Mouse (Mus musculus) midbrain, embryonic 11.5 days (tissue): ENCODE measurements around the gene Rif1. TPM values are rescaled to one million over a fixed set of nuclear protein-coding genes. Genes with fewer than 3 reads are reported as not detected.
A peak's percentile ranks its signal among the peaks of the same experiment; 100 is the strongest.

Source experiments
- ATAC-seq: fragments of 200-750 bp; cut with Nextera tagmentation; 2 replicates; pipeline ENCODE4 v1.8.0; 2017; ENCODE audit warnings: moderate TSS enrichment, moderate library complexity; ENCODE audit not compliant: low FRiP score
- DNase-seq: peaks from one replicate; pipeline ENCODE4 v3.0.0; 2015; ENCODE audit warnings: low spot score; ENCODE audit errors: missing footprints
- H3K27ac ChIP-seq: fragments of 300-500 bp; sonication (generic); 2 replicates; pipeline ENCODE4 v1.5.1; 2014; ENCODE audit warnings: low read depth, low read length
- H3K27me3 ChIP-seq: fragments of 300-500 bp; sonication (generic); 2 replicates; pipeline ENCODE4 v1.6.1; 2014; ENCODE audit warnings: mild to moderate bottlenecking, low read length, moderate library complexity, mixed read lengths; ENCODE audit not compliant: control insufficient read depth, insufficient read depth
- H3K36me3 ChIP-seq: fragments of 300-500 bp; sonication (generic); 2 replicates; pipeline ENCODE4 v1.6.1; 2014; ENCODE audit warnings: mild to moderate bottlenecking, low read length, moderate library complexity, mixed read lengths; ENCODE audit not compliant: control insufficient read depth, insufficient read depth
- H3K4me1 ChIP-seq: fragments of 300-500 bp; sonication (generic); 2 replicates; pipeline ENCODE4 v1.6.1; 2014; ENCODE audit warnings: low read length; ENCODE audit not compliant: control insufficient read depth, insufficient read depth
- H3K4me2 ChIP-seq: fragments of 300-500 bp; sonication (generic); 2 replicates; pipeline ENCODE4 v1.6.1; 2014; ENCODE audit warnings: mild to moderate bottlenecking, moderate library complexity
- H3K4me3 ChIP-seq: fragments of 300-500 bp; sonication (generic); 2 replicates; pipeline ENCODE4 v1.5.1; 2014; ENCODE audit warnings: low read depth, low read length
- H3K9ac ChIP-seq: fragments of 300-500 bp; sonication (generic); 2 replicates; pipeline ENCODE4 v1.6.1; 2014; ENCODE audit warnings: low read length
- H3K9me3 ChIP-seq: fragments of 300-500 bp; sonication (generic); 2 replicates; pipeline ENCODE4 v1.6.1; 2016; ENCODE audit warnings: low read length; ENCODE audit not compliant: control insufficient read depth
- WGBS: fragments of 180-500 bp; shearing (Covaris S2); extraction: QIAGEN DNeasy Blood & Tissue Kit; methylation state at CpG from one replicate; pipeline ENCODE4 v1.1.7; 2014; 5-methylcytosine and 5-hydroxymethylcytosine counted together
- polyA plus RNA-seq: library from polyadenylated mRNA; unstranded; fragments of >200 nt; fragmentation: Nextera tagmentation; extraction: Ambion mirVana; gene quantifications from 2 replicates; pipeline ENCODE4 v1.2.1, GENCODE M21; 2014

The Rif1 gene
- polyA plus RNA-seq, 1 experiment from 2014 or later: 51.2 TPM

DNA sequence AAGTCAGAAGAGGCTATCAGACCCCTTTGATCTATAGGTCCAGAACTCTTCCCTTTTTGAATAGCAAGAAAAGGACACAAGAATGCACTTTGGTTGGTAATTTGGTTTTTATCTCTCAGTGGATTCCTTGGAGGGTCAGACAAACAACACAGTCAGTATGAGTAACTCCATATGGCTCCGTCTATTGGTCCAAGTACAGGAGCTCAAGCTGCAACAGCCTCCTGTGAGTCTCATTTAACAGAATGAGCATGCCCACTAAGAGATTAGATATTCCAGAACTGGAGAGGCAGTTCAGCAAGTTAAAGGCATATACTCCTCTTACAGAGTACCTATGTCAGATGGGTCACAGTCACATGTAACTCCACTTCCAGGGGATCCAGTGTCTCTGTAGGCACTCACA is 15.5 kb upstream of the Rif1 start:
- no peak for ATAC-seq
- WGBS: 76% methylated on average over 1 of the region's 1 CpGs
- DNase-seq: peak; percentile 60

DNA sequence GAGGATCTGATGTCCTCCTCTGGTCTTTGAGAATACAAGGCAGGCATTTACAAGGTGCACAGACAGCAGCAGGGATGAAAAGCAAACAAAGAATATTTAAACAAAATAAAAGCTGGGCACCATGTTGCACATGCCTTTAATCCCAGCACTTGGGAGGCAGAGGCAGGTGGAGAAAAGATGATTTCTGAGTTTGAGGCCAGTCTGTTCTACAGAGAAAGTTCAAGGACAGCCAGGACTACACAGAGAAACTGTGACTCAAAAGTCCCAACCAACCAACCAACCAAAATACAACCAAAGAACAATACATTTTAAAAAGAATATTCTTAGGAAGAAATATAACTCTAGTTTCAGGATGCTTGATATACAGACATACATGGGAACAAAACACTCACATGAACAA is 15.0 kb upstream of the Rif1 start:
- no peaks in the 10 kb centered on the region for H3K36me3 ChIP-seq
- H3K4me1 ChIP-seq: peaks cover 3% of the 10 kb centered on the region
- ATAC-seq (no peak), DNase-seq (peak; percentile 73)
- no peak overlapping the region for H3K4me3 ChIP-seq
- H3K9me3 ChIP-seq: no peaks in the 10 kb centered on the region
- no peak overlapping the region for H3K9ac ChIP-seq
- H3K27me3 ChIP-seq: no peaks in the 10 kb centered on the region
- H3K4me2 ChIP-seq: no peak overlapping the region
- H3K27ac ChIP-seq: no peak overlapping the region

More for the DNA sequence above, 15.5 kb upstream of the Rif1 start:
- H3K4me1 ChIP-seq: peaks cover 3% of the 10 kb centered on the region
- no peaks in the 10 kb centered on the region for H3K27me3 ChIP-seq
- H3K9me3 ChIP-seq: no peaks in the 10 kb centered on the region
- H3K9ac ChIP-seq: no peak overlapping the region
- no peak overlapping the region for H3K27ac ChIP-seq
- H3K4me3 ChIP-seq: no peak overlapping the region
- H3K36me3 ChIP-seq: no peaks in the 10 kb centered on the region
- no peak overlapping the region for H3K4me2 ChIP-seq

DNA sequence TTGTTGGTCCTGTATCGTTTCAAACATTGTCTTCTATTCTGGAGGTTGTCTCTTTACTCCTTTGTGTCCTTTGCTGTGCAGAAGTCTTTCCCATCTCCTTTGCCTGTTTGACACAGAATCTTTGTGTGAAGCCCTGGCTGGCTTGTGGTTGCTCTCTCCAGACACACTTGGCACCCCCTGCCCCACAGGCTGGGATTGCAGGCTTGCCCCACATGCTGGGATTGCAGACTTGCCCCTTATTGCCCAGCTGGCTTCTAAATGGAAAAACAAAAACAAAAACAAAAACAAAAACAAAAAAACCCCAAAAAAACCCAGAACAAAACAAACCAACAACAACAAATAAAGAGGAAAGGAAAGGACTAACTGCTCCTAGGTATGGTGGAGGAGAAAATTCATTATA is 4.0 kb upstream of the Rif1 start:
- Histone ChIP-seq H3K4me2 (no peak overlapping the region), H3K27ac (no peak overlapping the region), H3K36me3 (no peaks in the 10 kb centered on the region), H3K4me3 (no peak overlapping the region), H3K9me3 (no peaks in the 10 kb centered on the region), H3K27me3 (no peaks in the 10 kb centered on the region), H3K4me1 (peaks cover 4% of the 10 kb centered on the region; the same call in 1 of the 2 replicates), H3K9ac (no peak overlapping the region)
- DNase-seq: peak; percentile 53
- 68% methylated on average over 1 of the region's 1 CpGs for WGBS
- ATAC-seq: no peak

DNA sequence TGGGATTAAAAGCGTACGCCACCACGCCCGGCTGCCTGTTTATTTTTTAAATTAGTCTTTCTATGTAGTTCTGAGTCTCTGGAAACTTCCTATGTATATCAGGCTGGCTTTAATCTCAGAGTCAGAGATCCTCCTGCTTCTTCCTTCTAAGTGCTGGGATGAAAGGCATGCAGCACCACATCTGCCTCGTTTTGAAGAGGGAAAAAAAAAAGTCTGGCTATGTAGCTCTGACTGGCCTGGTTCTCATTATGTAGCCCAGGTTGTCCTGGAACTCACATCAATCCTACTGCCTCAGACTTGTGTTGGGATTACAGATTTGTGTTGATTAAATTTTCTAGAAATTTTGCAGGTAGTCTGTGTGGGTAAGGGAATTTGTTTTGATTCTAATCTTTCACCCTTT is 1.8 kb upstream of the Rif1 start:
- ATAC-seq (no peak), DNase-seq (peak; percentile 81)
- Histone ChIP-seq H3K4me1 (peaks cover 4% of the 10 kb centered on the region; the same call in 1 of the 2 replicates), H3K4me3 (no peak overlapping the region), H3K27ac (no peak overlapping the region), H3K9me3 (no peaks in the 10 kb centered on the region), H3K9ac (no peak overlapping the region), H3K27me3 (no peaks in the 10 kb centered on the region), H3K36me3 (0 out of 2 replicates have a peak, but pooled peaks cover 5% of the 10 kb centered on the region), H3K4me2 (no peak overlapping the region)
- WGBS: 86% methylated on average over 5 of the region's 5 CpGs

DNA sequence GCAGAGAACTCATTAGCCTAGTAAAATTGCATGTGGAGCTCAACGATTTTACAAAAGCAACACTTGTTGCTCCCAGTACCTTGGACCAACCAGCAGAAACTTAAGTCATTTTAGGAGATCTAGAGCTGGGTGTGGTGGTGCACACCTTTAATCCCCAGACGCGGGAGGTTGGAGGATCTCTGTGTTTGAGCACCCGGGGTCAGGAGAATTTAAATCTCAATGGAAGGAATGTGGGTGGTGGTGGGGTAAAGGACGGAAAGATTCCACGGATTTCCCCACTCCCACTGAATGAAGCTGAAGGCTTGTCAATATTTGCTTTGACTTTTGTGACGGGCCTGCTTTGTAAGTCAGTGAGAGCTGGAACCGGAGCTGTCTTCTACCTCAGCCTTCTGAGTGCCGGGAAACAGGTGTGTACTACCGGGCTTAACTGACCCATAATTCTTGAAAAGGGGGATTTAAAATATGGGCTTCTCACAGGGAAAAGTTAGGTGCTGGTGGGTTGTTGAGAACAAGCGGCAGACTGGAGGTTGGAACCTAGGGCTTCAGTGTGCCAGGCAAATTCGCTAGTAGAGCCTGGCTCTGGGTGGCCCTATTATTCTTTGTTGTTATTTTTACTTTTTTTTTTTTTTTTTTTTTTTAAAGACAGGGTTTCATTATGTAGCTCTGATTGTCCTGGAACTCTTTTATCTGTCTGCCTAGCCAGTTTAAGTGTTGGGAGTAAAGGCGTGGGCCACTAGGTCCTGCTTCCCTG is 1.2 kb upstream of the Rif1 start:
- Histone ChIP-seq H3K9ac (peak overlapping the region; percentile 97; the same call in 1 of the 2 replicates), H3K4me1 (peaks cover 4% of the 10 kb centered on the region; the same call in 1 of the 2 replicates), H3K4me3 (peak overlapping the region; percentile 100; the same call in 1 of the 2 replicates), H3K27me3 (no peaks in the 10 kb centered on the region), H3K4me2 (peak overlapping the region; percentile 54), H3K9me3 (no peaks in the 10 kb centered on the region), H3K27ac (no peak overlapping the region), H3K36me3 (0 out of 2 replicates have a peak, but pooled peaks cover 5% of the 10 kb centered on the region)
- 14% methylated on average over 13 of the region's 13 CpGs for WGBS
- DNase-seq (peak; percentile 86), ATAC-seq (no peak)

DNA sequence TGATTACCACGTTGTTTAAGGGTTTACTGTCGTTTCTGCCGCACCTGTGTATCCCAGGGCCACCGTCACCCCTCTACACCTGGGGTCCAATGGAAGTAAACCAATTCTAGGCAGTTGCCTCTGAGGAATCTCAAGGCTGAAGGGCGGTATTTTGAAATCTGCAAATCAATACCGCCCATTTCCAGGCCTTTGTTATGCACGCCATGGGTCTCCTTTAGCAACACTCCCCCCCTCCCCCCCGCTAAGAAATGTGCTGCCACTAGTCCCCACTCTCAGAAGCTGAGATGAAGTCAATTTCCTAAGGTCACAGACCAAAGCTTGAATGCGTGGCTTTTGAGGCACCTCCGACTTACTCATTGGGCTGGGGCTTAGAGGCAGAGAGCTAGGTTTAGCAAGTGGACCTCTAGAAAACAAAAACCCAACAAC is 554 bp upstream of the Rif1 start:
- ATAC-seq: peak; percentile 66
- Histone ChIP-seq H3K27me3 (no peaks in the 10 kb centered on the region), H3K4me2 (peak overlapping the region; percentile 54), H3K27ac (peak overlapping the region; percentile 71; the same call in 1 of the 2 replicates), H3K4me1 (peaks cover 4% of the 10 kb centered on the region; the same call in 1 of the 2 replicates), H3K4me3 (peak overlapping the region; percentile 100), H3K36me3 (0 out of 2 replicates have a peak, but pooled peaks cover 5% of the 10 kb centered on the region), H3K9me3 (no peaks in the 10 kb centered on the region), H3K9ac (peak overlapping the region; percentile 97)
- DNase-seq: peak; percentile 96
- 1% methylated on average over 10 of the region's 10 CpGs for WGBS

DNA sequence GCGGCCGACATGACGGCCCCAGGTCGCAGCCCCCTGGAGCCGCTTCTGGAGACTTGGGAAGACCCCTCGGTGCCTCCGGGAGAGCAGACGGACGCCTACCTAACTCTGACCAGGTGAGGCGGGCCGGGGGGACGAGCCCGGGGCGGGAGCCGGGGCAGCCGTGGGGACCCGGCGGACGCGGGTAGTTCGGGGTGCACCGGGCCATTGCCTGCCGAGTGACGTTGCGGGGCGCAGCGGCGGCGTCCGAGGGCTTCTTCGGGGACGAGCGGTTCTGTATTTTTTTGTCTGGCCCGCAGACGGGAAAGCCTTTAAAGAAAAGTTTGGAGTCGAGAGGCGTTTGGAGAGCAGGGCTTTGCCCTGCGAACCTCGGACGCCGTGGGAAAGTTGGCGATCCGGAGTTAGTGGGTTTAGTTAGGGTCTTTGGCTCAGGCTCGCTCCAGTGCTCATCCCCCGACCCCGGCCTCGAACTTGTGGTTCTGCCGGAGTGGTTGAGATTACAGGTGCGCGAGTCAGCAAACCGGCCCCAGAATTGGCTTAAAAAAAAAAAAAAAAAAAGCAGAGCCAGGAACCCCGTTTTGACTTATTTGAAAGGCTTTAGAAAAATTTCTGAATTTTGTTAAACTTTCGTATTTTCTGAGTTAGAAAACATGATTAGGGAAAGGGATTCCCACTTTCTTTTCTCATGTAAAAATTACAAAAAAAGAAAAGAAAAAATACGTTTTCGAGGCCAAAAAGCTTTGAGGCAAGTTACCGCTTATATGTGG is 691 bp downstream of the Rif1 start:
- 1% methylated on average over 56 of the region's 56 CpGs for WGBS
- Histone ChIP-seq H3K9me3 (no peaks in the 10 kb centered on the region), H3K27me3 (no peaks in the 10 kb centered on the region), H3K27ac (peak overlapping the region; percentile 71), H3K4me3 (peak overlapping the region; percentile 100), H3K4me1 (peaks cover 4% of the 10 kb centered on the region; the same call in 1 of the 2 replicates), H3K4me2 (peak overlapping the region; percentile 54), H3K36me3 (peaks cover 5% of the 10 kb centered on the region; the same call in 1 of the 2 replicates), H3K9ac (peak overlapping the region; percentile 97)
- peak; percentile 93 for DNase-seq
- peak; percentile 10; the same call in 1 of the 2 replicates for ATAC-seq

DNA sequence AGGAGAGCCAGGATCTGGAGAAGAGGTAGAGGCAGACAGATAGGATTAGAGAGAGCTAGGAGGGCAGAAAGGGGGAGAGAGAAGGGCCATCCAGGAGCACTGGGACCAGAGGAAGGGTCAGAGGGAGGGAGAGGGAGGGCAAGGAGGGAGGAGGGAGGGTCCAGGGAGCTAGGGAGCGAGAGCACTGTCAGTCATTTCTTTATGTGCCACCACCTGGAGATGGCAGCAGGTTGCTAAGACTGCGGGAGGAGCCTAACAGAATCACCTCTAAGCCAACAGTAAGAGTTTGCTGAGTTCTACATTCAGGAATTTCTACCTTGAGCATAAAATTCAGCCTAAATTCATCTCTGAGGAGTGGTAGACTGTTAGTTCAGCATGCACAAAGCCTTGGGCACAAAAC is 6.0 kb downstream of the Rif1 start:
- no peak overlapping the region for H3K4me2 ChIP-seq
- H3K36me3 ChIP-seq: peaks cover 9% of the 10 kb centered on the region
- H3K9me3 ChIP-seq: no peaks in the 10 kb centered on the region
- 97% methylated on average over 2 of the region's 2 CpGs for WGBS
- H3K4me3 ChIP-seq: no peak overlapping the region
- ATAC-seq: no peak
- H3K27me3 ChIP-seq: no peaks in the 10 kb centered on the region
- H3K4me1 ChIP-seq: no peaks in the 10 kb centered on the region; the same call in 1 of the 2 replicates
- H3K27ac ChIP-seq: no peak overlapping the region
- H3K9ac ChIP-seq: no peak overlapping the region
- DNase-seq: peak; percentile 80

DNA sequence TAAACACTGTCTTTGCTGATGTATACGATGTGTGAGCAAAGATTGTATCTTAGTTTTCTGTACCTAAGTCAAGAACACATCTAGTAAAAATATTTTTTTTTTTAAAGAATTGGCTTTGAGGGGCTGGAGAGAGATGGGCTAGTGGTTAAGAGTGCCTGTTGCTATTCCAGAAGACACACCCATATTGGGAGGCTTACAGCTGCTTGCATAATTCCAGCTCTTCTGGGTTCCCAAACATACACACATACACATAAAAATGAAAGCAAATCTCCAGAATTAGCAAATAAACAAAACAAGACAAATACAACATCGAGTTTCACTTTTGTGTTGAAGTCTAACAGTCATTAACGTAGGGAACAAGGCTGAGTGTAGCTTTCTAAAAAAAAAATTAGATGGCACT is 11.4 kb downstream of the Rif1 start:
- DNase-seq (no peak), ATAC-seq (no peak)
- Histone ChIP-seq H3K27me3 (no peaks in the 10 kb centered on the region), H3K36me3 (peaks cover 13% of the 10 kb centered on the region), H3K9ac (no peak overlapping the region), H3K4me3 (no peak overlapping the region), H3K4me1 (no peaks in the 10 kb centered on the region), H3K9me3 (no peaks in the 10 kb centered on the region), H3K27ac (no peak overlapping the region), H3K4me2 (no peak overlapping the region)
- WGBS: 96% methylated on average over 3 of the region's 3 CpGs
